Mouse (Mus musculus): ENCODE results near the gene Etnk1.
"Not testable (repeated sequence)": the region's sequence is repeated elsewhere in the genome, so short reads cannot be mapped to it uniquely, and the experiment has no call there.

The Etnk1 gene

DNA sequence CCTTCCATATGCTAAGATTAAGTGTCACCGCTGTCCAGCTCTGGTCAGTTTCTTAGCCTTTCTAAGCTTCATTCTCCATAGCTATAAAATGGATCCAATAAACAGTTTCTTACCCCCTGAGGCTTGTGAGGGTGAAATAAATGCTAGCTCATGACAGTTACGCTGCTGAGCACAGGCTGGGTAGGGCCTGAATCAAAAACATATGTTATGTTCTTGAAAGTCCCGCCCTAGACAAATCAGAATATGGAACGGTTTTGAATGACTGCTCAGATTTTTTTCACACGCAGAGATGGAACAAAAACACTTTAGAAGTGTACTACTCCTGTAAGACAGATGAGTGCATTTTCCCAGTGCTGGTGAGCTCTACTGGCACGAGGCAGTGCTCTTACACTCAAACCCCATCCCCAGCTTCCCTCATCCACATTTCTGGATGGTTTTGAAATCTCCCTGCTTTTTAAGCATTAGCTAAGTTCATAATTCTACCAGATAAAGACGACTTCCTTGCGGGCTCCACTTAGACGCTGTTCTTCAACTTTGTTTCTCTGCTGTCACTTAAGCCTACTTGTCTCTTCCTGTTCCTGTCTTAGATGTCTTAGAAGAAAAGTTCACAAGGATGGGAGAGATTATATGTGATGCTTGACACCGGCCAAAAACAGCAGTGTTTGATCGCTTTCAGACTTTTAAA is 4.9 kb downstream of the Etnk1 start:
- DNase-seq = no peak

DNA sequence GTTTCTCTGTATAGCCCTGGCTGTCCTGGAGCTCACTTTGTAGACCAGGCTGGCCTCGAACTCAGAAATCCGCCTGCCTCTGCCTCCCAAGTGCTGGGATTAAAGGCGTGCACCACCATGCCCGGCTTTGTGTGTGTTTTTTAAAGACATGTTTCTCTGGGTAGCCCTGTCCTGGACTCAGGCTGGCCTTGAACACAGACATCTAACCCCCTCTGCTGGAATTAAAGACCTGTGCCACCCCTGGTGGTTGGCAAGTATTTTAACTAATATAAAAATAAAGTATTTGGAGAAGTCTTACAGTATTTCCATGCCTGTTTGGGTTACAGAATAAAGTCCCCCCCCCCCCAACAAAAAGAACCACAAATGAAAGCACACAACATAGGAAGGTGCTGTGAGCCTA is 5.7 kb downstream of the Etnk1 start:
- not testable (repeated sequence) for DNase-seq

DNA sequence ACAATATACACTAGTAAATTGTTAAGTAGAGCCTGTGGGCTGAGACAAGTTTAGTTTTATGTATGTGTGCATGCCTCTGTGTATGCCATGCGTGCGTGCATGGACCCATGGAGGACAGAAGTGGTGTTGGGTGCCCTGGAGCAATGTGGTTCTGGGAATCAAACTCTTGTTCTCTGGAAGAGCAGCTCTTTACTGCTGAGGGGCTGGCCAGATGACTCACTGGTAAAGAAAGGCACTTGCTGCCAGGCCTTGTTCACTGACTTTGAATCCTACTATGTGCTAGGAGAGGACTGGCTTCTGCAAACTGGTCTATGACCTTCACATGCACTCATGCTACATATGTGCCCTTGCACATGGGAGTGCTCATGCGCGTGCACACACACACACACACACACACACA is 7.2 kb downstream of the Etnk1 start:
- no peak for DNase-seq

DNA sequence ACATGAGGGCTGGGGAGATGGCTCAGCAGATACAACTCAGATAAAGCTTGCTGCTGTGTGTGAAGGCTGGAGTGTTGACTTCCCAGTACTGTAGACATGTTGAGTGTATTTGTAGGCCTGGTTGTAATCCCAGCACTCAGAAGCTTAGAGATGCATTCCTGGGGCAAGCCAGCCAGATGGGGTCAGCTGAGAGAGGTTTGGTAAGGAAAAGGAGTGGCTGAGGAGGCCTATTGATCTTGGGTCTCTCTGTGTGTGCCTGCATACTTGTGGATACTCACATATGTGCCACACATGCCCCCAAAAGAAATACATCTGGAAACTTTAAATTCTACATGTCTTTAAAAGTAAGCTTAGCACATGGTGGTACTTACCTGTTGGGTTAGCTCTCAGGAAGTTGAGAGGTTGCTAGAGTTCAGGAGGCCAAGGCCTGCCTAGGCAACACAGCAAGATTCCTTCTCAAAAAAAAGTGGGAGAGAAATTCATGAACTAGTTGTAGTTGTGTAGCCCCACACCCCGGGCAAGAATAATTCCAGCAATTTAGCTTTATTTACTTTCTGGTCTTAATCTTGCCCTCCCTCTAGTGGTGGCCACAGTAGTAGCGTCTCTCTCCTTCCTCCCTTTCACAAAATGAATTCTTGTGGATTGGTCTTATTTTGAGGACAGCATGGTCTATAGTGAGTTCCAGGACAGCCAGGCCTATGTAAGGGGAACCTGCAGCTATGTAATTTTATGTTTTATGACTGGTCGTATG is 8.1 kb downstream of the Etnk1 start:
- DNase-seq = peak; percentile 41 to 55

DNA sequence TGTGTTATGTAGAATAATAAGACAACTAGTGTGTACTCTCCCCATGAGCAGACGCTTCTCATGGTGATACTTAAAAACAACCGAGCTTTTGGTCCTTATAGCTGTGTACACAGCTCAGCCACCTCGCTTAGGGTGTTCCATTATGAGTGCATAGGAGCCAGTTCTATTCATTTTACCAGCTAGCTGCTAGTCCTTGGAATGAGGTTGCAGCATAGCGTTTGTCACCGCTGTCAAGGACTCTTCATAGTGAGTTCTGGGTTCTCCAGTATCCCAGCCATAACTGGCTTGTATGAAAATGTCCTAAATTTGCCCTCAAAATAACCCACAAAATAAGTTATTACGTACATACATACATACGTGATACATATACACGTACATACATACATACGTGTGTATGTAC is 9.1 kb downstream of the Etnk1 start:
- DNase-seq = no peak

DNA sequence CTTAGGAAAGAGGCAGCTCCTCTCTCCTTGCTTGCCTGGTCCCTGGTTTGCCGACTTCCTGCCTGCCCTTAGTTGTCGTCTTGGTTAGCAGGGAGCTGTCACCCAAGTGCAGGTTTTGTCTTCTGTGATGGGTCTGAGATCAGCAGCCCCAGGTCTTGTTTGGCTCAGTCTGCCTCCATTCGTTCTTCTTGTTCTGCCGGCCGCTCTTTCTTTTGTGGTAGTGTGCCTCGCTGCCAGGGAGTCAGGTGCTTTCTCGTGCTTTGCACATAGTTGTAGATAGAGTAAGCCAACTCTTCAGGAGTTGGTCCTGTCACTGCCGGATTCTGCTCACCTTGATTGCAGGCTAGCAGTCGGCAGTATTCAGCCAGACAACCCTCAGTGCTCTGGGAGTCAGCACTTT is 9.6 kb downstream of the Etnk1 start:
- DNase-seq = no peak

DNA sequence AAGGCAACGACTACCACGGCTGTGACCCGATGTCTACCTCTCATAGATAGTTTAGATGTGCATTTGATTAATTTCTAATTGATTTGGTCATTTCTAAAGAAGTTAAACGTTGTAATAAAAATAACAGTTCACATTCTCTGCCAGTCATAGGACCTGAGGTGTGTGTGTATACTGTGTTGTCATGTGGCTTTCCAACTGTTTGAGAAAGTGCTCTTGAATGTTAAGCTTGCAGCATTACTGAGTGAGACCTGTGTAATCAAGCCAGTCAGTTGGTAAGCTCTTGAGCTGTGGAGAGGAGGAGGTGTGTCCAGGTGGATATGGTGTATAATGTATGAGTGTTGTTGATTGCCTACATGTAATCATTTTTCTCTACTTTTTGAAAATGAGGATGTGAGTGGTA is 12.2 kb downstream of the Etnk1 start:
- no peak for DNase-seq

DNA sequence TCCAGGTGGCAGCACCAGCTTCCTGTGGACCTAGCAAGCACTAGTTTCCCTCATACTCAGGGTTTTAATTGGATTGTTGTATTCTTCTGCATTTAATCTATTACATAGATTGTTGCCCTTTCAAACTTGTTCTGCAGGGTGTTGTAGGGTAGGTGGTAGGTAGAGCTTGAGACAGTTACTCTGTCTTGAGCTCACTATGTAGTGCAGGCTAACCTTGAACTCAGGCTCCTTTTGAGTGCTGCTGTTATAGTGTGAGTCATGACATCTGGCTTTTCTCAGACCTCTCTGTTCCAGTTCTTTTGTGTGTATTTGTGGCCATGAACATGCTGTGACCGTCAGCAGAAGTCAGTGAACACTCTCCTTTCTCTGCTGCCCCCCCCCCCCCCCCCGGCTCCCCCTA is 12.7 kb downstream of the Etnk1 start:
- no peak for DNase-seq

DNA sequence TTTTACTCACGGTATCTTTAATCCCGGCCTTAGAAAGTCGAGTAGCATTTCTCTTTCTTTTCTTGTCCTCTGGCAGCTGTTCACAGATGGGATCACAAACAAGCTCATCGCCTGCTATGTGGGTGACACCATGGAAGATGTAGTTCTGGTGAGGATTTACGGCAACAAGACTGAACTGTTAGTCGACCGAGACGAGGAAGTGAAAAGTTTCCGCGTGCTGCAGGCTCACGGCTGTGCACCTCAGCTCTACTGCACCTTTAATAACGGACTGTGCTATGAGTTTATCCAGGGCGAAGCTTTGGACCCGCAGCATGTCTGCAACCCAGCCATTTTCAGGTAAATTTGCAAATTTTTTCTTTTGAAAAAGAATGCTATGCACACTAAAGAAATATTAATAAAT is 13.5 kb downstream of the Etnk1 start:
- no peak for DNase-seq

DNA sequence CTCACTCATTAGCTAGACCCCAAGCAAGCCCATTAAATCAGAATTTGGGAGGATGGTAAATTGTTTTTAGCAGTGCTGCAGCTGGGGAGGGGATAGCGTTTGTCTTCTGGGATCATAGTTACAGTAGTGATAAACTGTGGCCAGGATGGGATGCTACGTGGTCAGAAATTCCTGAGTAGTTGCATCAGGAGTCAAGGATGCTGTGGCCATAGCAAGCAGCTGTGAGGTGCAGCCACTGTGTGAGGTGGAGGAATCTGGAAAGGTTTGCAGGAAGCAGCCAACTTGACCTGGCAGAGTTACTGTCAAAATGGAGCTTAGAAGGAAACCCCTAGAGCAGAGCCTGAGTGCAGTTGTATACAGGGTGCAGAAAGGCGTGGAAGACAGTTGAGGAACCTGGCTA is 17.1 kb downstream of the Etnk1 start:
- DNase-seq = no peak

- no peak for DNase-seq
Observed at GRCm38 (mm10) chr6:143184745-143185144, 17.7 kb downstream of the Etnk1 start.

- DNase-seq = no peak
Observed at GRCm38 (mm10) chr6:143190838-143191476, 23.9 kb downstream of the Etnk1 start.

DNA sequence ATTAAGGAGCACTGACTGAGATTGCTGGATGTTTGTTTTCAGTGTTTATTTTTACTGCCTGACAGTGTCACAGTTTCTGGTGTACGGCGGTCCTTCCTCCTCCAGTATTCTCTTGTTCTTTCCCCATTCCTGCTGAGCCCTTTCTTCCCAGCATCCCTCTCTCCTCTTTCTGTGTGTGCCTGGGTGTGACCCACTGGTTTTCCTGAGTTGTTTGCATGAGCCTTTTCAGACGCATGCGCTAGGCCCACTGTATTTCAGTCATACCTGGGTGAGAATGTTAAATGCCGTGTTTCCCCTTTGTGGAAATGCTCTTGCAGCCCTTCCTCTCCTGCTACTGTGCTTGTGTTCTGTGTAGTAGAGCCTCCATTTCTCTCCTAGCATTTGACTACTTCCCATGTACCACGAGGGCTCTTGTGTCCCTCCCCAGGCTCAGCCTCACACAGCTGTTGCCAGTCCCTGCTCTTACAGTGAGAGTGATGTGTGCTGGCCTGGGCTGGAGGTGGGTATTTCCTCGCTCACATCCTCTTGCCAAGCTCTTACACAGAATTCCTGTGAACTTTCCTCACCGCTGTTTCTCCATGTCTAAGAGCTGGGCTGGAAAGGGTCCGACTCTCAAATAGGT is 24.6 kb downstream of the Etnk1 start:
- DNase-seq = no peak

GRCm38 (mm10) chr6:143192709-143193108 is 25.7 kb downstream of the Etnk1 start:
- DNase-seq = no peak

DNA sequence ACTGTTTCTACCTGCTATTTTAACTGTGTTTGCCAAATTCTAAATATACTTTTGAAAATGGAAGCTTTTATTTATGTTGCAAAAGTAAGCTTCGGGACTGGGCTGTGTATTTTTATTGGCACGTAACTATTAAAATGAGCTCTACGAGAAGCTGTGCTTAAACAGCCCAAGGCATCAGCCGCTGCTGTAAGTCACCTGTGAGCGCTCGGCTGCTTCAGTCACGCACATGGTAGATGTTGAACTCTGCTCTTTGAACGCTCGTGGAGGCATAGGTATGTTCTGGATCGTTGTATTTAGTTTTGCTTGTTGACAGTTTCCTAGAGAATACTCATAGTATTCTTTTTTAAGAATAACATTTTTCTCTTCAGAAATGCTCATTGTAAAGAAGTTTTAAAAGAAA is 26.1 kb downstream of the Etnk1 start:
- peak; percentile 33 to 48 for DNase-seq

- DNase-seq = no peak
Observed at GRCm38 (mm10) chr6:143193641-143194040, 26.6 kb downstream of the Etnk1 start.

DNA sequence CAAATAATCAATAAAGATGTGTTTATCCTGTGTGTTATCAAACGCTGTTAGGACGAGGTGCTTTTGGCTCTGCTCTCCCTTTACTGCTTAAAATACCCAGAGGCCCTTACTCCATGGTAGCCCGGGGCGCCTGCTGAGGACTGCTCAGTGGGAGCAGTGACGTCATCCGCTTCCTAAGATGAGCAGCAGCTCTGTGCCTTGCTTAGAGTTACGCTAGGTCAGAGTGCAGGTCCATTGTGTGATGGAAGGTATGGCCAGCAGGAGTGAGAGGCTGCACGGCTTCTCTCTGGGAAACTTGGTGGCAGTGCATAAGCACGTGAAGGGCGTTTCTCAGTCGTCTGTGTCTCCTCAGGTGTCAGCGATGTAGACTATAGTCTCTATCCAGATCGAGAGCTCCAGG is 30.0 kb downstream of the Etnk1 start:
- DNase-seq = no peak

- no peak for DNase-seq
Observed at GRCm38 (mm10) chr6:143198421-143198820, 31.4 kb downstream of the Etnk1 start.

DNA sequence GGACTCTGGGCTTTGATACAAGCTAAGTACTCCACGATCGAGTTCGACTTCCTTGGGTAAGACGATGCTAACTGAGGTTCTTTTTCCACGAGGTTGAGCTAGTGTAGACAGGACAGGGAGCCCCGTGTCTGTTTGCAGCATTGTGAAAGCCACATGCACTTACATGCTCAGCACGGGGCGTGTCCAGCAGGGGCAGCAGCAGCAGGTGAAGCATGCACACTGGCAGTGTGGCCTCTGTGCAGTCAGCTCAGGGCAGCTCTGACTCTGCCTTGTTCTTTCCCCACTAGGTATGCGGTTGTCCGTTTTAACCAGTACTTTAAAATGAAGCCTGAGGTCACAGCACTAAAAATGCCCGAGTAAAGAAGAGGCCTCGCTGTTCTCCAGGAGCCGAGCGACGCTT is 36.1 kb downstream of the Etnk1 start:
- DNase-seq = peak in 1 of 2 experiments; percentile 24

- no peak for DNase-seq
Observed at GRCm38 (mm10) chr6:143208880-143209279, 41.9 kb downstream of the Etnk1 start.

GRCm38 (mm10) chr6:143212766-143213165 is 45.7 kb downstream of the Etnk1 start:
- no peak for DNase-seq

- DNase-seq = no peak
Observed at GRCm38 (mm10) chr6:143213461-143213860, 46.4 kb downstream of the Etnk1 start.

DNA sequence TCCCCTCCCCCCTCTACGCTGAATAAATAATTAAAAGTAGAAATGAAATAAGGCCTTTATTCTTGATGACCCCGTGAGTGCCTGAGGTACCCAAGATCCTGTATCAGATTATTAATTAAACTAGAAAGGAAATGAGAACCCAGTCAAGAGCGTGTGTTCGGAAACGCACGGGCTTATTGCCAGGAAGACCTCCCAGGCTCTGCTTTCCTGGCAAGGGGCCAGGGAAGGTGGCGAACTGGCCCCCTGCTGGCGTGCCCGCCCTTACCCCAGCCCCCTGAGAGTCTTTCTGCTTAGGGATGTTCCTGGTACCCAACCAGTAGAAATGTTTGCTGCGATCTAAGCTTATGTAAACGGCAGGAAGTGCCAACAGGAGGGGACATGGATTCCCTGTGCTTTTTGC is 49.2 kb downstream of the Etnk1 start:
- DNase-seq = no peak

- peak; percentile 47 to 59 for DNase-seq
Observed at GRCm38 (mm10) chr6:143219347-143219746, 52.3 kb downstream of the Etnk1 start.
